Mouse (Mus musculus) ovary, postnatal 10 days (tissue): ENCODE data around the gene Specc1l.
A peak's percentile ranks its signal among the peaks of the same experiment; 100 is the strongest.

Experiments
- DNase-seq: peaks from one replicate; pipeline ENCODE4 v3.0.0; 2022; ENCODE audit warnings: low spot score

The Specc1l gene

DNA sequence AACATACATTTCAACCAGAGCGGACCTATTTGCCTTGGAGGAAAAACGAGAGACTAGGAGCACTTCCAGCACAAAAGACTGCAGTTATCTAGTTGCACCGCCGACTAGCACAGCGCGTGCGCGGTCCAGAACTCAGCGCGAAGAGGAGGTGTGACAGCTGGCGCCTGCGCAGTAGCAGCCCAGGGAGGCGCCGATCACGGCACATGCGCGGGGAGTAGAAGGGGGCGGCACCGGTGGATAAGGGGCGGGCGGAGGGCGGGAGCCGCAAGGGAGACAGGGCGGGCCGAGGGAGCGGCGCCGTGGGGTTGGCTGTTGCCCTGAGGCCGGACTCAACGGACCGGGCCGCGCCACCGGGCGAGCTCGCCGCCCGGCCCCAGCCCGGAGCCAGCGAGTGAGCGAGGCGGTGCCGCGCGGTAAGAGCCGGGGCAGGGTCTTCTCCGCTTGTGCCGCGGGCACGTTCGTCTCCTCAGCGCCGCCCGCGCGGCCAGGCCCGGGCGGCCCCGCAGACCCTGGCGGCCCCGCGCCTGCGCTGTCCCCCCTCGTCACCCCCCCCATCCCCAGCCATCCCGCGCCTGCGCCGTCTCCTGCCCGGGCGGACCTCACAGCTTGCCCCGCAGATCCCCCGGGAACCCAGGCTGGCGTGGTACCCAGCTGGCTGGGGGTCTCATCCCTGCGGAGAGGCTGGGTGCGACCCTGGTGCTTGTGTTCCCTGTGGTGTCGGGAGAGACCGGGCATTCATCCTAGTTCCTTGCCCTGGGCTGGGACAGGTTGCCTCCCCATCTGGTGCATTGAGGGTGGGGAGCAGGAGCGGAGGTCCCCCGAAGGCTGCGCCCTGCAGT, at the start of gene Specc1l:
TSS of gene Specc1l (plus strand) at position 267 of the 839 bp plus-strand sequence.
- DNase-seq, result peak; percentile 91

- no peak for DNase-seq
These were observed 45.9 kb upstream of the Specc1l start for GRCm38 (mm10) chr10:75165825-75166481.

- no peak for DNase-seq
These were observed 45.3 kb upstream of the Specc1l start for GRCm38 (mm10) chr10:75166601-75167000.

DNA sequence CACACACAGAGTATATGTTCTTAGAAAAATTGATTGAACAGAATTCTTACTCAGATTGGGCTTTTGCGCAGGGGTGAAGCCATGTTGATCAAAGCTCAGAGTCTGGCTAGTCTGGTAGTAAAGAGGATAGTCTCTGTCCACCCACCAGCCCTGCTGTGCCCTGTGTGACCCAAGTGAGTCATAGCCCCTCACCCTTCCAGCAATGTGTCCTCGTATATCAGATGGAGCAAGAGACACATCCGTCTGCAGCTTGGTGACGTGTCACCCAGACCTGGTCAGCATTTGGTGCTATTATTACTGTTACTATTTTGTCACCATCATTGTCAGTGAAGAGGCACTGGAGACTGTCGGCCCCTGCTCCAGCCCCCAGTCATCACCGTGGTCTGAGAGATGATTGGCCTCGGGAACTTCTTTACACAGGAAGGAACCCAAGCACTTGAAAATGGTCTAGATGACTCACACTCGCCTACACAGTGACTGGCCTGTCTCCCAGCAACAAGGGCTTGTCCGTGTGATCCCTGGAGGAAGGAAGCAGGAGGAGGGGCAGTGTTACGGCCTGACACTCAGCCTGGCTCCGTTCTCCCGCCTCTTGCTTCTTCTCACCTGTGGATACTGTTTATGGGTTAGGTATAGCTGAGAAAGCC, 41.5 kb upstream of the Specc1l start:
- no peak for DNase-seq

- no peak for DNase-seq
These were observed 38.8 kb upstream of the Specc1l start for GRCm38 (mm10) chr10:75173056-75173455.

DNA sequence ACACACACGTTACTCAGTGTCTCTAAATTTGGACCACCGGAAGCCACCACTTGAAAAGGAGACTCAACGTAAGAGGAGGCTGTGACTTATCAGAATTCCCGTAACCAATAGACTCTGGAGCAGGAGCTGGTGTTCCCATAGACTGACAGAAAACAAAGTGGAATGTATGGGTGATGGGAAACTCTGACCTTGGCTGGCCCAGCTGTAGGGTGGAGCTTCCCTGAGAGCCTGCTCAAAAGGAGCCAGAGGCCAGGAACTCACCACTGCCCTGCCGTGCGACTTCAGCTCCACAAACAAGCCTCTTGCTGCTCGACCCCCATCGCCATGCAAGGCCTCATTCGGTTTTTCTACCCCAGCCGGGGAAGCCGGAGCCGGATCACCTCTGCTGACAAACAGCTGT, 38.2 kb upstream of the Specc1l start:
- no peak for DNase-seq

DNA sequence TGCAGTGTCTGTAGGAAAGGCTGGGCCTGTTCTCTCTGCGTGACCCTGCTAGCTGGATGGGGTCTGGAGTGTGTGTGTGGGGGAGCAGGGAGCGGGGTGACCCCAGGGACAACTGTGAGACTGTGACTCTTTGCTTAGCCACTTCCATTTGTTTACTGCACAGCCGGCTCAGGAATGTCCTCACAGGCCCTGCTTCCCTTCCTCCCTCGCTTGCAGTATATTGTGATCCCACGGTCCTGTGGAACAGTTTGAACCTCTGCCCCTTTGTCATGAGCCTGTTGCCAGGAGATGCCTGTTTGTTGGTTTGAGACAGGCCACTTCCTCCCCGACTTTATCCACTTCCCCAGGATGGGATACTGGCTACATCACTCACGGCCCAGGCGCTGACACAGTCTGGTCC, 35.4 kb upstream of the Specc1l start:
- no peak for DNase-seq

GRCm38 (mm10) chr10:75178911-75179310, 33.0 kb upstream of the Specc1l start:
- no peak for DNase-seq

GRCm38 (mm10) chr10:75182151-75182774, 29.6 kb upstream of the Specc1l start:
- peak; percentile 49 for DNase-seq

DNA sequence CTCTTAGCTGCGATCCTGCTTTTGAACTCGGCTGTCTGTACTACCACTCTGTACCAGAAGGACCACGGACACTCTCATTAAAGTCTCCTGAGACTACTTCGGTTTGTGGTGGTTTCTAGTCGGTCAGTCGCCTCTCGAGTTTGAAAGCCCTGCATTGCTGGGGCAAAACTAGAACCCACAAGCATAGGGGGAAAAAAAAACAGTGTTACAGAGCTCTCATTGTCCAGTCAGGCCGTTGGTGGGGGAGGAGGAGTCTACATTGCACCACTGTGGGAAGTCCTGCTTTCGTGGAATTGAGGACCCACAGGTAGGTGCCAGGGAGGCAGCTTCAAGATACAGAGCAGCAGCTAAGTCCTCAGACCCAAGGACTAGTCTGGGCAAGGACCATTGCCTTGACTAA, 27.0 kb upstream of the Specc1l start:
- no peak for DNase-seq

DNA sequence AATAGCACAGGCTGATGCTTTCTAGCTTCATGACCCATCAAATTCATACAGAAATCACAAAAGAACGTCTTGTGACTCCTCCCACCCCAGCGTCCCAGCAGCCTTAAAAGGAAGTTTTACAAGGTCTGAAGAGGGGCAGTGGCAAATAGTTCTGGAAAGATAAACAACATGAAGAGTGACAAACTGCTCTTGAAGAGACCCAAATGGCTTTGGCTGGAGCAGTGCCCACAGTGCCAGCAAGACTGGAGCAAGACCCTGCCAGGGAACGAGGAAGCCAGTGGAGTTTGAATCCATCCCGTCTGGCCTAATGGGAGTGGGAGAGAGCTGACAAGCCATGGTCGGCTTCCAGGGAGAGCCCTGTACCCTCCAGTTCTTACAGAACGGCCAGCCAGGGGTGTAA, 25.3 kb upstream of the Specc1l start:
- DNase-seq, result no peak

DNA sequence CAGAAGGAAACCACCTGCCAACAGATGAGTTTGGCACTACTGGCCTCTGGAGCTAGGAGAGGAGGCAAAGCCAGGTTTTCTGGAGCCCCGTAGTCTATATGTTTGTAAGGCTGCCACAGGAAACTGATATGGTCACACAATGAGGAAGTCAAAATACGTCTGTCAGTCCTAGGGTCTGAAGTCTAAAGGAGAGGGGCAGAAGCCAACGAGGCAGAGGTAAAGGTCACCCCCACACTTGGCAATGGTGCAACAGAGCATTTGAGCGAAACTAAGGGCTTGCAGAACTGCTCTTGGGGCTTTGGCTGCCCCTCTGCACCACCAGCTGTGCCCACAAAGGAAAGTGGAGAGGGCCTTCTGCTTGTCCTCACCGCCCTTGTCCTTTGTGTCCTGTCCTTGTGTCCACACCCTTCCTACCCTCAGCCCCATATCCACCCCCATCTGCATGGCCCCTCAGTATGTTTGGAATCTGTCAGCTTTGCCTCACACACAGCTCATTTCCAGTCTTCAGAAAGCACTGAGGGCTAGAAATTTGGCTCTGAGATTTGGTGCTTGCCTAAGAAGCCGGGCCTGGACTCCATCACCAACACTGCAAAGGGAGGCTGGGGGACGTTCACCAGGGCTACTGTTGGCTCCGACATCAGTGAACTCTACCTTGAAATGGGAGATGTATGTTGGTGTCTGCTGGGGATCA, 24.4 kb upstream of the Specc1l start:
- no peak for DNase-seq

- DNase-seq, result no peak
These were observed 20.2 kb upstream of the Specc1l start for GRCm38 (mm10) chr10:75191647-75192046.

GRCm38 (mm10) chr10:75197817-75198216, 14.1 kb upstream of the Specc1l start:
- DNase-seq, result no peak

GRCm38 (mm10) chr10:75200733-75201132, 11.1 kb upstream of the Specc1l start:
- no peak for DNase-seq

GRCm38 (mm10) chr10:75206192-75206591, 5.7 kb upstream of the Specc1l start:
- no peak for DNase-seq

GRCm38 (mm10) chr10:75210841-75211240, 1.0 kb upstream of the Specc1l start:
- no peak for DNase-seq

DNA sequence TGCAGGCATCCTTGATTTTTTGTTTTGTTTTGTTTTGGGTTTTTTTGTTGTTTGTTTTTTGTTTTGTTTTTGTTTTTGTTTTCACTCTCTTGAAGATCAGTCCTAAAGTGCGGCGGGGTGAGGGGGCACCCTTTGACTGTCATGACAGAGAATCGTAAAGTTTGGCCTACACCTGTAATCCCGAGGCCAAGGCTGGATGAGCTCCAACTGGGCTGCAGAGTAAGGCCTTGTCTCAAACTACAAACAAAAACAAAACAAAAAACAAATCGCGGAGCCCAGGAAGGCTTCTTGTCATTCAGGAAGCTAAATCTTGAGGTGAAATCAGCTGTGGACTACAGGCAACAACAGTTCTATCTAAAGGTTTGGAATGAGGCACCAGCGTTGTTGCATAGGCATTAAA, 1.1 kb downstream of the Specc1l start:
- DNase-seq, result no peak

GRCm38 (mm10) chr10:75220722-75221121, 8.8 kb downstream of the Specc1l start:
- DNase-seq, result no peak

DNA sequence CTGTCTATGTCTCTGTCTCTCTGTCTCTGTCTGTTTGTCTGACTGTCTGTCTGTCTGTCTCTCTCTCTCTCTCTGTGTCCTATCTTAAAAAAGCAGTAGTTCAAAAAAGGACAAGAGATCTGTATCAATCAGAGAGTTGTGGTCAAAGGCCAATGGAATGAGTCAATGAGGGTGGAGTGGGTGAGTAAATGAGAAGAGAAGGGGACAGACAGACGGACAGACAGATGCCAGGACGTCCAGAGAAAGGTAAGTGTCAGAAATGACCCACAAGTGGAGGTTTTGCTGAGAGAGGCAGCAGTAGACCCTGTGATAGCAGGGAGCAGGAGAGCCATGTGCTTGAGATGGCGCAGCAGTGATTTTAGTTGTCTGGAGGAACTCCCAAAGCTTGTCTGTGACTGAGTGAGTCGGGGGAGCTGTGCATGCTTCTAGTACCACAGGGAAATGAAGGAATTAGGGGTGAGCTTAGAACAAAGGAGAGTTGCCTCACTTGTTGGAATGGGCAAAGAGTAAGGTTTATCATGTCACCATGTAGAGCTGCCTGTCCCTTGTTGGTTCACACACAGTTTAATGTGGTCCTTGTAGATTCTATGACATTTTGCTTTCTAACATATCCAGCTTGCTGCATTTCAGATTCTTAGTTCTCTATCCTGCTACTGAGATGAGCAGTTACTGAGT, 10.2 kb downstream of the Specc1l start:
- DNase-seq, result no peak

- DNase-seq, result no peak
These were observed 10.7 kb downstream of the Specc1l start for GRCm38 (mm10) chr10:75222611-75222998.
